Mouse (Mus musculus) ES-Bruce4 (cell line): ENCODE results near the gene Ckb. TPM values are rescaled to one million over a fixed set of nuclear protein-coding genes. Genes with fewer than 3 reads are reported as not detected.
"Not testable (repeated sequence)": the region's sequence is repeated elsewhere in the genome, so short reads cannot be mapped to it uniquely, and the experiment has no call there.

Source experiments
- H3K27ac ChIP-seq: 2 replicates; pipeline ENCODE4 v1.5.1; 2012; ENCODE audit warnings: low read length, inconsistent platforms; ENCODE audit not compliant: insufficient read depth
- H3K27me3 ChIP-seq: 2 replicates; pipeline ENCODE4 v1.6.1; 2012; ENCODE audit warnings: mild to moderate bottlenecking, low read length, inconsistent platforms; ENCODE audit not compliant: control insufficient read depth, poor library complexity, insufficient read depth, severe bottlenecking
- H3K36me3 ChIP-seq: 2 replicates; pipeline ENCODE4 v1.6.1; 2012; ENCODE audit warnings: inconsistent platforms, mild to moderate bottlenecking, low read length, moderate library complexity; ENCODE audit not compliant: control insufficient read depth, poor library complexity, insufficient read depth, severe bottlenecking
- H3K4me1 ChIP-seq: one replicate; pipeline ENCODE4 v1.8.1; 2011; ENCODE audit warnings: low read length; ENCODE audit not compliant: control insufficient read depth, insufficient read depth
- H3K4me3 ChIP-seq: 2 replicates; pipeline ENCODE4 v1.5.1; 2011; ENCODE audit warnings: low read depth, mild to moderate bottlenecking, low read length
- H3K9ac ChIP-seq: 2 replicates; pipeline ENCODE4 v1.6.1; 2012; ENCODE audit warnings: low read depth, mild to moderate bottlenecking, inconsistent platforms; ENCODE audit not compliant: poor library complexity, severe bottlenecking
- H3K9me3 ChIP-seq: replicated peaks from 2 replicates; pipeline ENCODE4 v1.6.1; 2012; ENCODE audit warnings: mild to moderate bottlenecking, low read length, inconsistent platforms; ENCODE audit not compliant: control insufficient read depth, poor library complexity, insufficient read depth, severe bottlenecking
- CTCF ChIP-seq: IDR thresholded peaks from one replicate; pipeline ENCODE4 v1.8.1; 2011; ENCODE audit warnings: low read depth, low read length
- EP300 ChIP-seq: IDR thresholded peaks from 2 replicates; pipeline ENCODE4 v1.6.1; 2011; ENCODE audit warnings: low read depth, low read length; ENCODE audit not compliant: insufficient read depth
- POLR2A ChIP-seq: IDR thresholded peaks from one replicate; pipeline ENCODE4 v1.8.1; 2011; ENCODE audit warnings: low read length; ENCODE audit not compliant: insufficient read depth
- polyA plus RNA-seq: library from polyadenylated mRNA; stranded (reverse); fragments of >200 nt; gene quantifications from 2 replicates; pipeline ENCODE4 v1.2.4, GENCODE M21; 2011; ENCODE audit warnings: low read depth; ENCODE audit not compliant: missing spikeins, insufficient read depth, insufficient read length

The Ckb gene
- 140 and 147 TPM in 2 replicates for polyA plus RNA-seq

- TF ChIP-seq CTCF (no peak), EP300 (0 out of 2 replicates have a peak, but pooled peaks have one; percentile 33), POLR2A (peak; percentile 91)
Observed at GRCm38 (mm10) chr12:111672176-111672575, at the start of gene Ckb. Gene Ckb, minus strand, starts transcription at chr12:111672338.

DNA sequence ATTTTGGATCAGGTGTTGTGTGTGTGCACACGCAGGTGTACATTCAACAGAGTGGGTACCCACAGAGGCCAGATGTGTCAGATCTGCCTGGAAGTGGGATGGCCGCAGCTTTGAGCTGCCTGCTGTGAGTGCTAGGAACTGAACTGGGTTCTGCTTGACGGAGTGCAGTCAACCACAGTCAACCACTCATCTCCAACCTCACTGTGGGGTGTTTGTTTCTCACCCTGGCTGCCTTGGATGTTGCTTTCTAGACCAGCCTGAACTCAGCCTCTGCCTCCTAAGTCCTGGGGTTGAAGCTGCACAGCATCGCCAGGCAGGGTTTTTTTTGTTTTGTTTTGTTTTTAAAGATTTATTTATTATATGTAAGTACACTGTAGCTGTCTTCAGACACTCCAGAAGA is 48.1 kb upstream of the Ckb start:
- H3K9me3 ChIP-seq: no peaks in the 10 kb centered on the region
- H3K4me3 ChIP-seq: no peak overlapping the region
- peaks cover 2% of the 10 kb centered on the region for H3K4me1 ChIP-seq
- H3K36me3 ChIP-seq: no peaks in the 10 kb centered on the region
- no peaks in the 10 kb centered on the region for H3K27me3 ChIP-seq
- H3K27ac ChIP-seq: no peak overlapping the region
- TF ChIP-seq EP300 (no peak), CTCF (no peak), POLR2A (no peak)
- H3K9ac ChIP-seq: no peak overlapping the region

More at GRCm38 (mm10) chr12:111672176-111672575, at the start of gene Ckb:
- H3K9me3 ChIP-seq: no peaks in the 10 kb centered on the region
- H3K27ac ChIP-seq: no peak within 1 kb of the TSS
- no peaks in the 10 kb centered on the region for H3K27me3 ChIP-seq
- H3K9ac ChIP-seq: peak within 1 kb of the TSS; percentile 64
- H3K36me3 ChIP-seq: no peaks in the 10 kb centered on the region
- peaks cover 4% of the 10 kb centered on the region for H3K4me1 ChIP-seq
- H3K4me3 ChIP-seq: peak within 1 kb of the TSS; percentile 68

GRCm38 (mm10) chr12:111718656-111719055 is 46.5 kb upstream of the Ckb start:
- TF ChIP-seq POLR2A (no peak), CTCF (no peak), EP300 (no peak)
- peaks cover 2% of the 10 kb centered on the region for H3K4me1 ChIP-seq
- no peak overlapping the region for H3K27ac ChIP-seq
- H3K9me3 ChIP-seq: no peaks in the 10 kb centered on the region
- H3K4me3 ChIP-seq: no peak overlapping the region
- H3K9ac ChIP-seq: no peak overlapping the region
- no peaks in the 10 kb centered on the region for H3K36me3 ChIP-seq
- no peaks in the 10 kb centered on the region for H3K27me3 ChIP-seq

DNA sequence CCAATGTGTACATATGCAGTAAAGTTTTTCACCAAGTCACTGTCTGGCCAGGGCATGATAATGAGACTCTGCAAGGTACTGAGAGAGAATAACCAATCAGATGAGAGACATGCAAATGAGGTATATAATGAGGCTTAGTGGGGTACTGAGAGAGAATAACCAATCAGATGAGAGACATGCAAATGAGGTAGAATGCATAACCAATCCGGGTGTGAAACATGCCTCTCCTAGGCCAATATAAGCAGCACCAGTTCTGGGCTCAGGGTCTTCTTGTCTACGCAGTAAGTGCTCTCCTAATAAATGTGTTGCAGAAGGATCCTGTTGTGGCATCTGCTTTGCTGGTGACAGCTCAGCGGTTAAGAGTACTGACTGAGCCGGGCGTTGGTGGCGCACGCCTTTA is 44.4 kb upstream of the Ckb start:
- no peak overlapping the region for H3K4me3 ChIP-seq
- no peaks in the 10 kb centered on the region for H3K36me3 ChIP-seq
- no peaks in the 10 kb centered on the region for H3K9me3 ChIP-seq
- H3K9ac ChIP-seq: no peak overlapping the region
- TF ChIP-seq POLR2A (no peak), CTCF (no peak), EP300 (no peak)
- no peak overlapping the region for H3K27ac ChIP-seq
- H3K27me3 ChIP-seq: no peaks in the 10 kb centered on the region
- peaks cover 2% of the 10 kb centered on the region for H3K4me1 ChIP-seq

- peak overlapping the region; percentile 79 for H3K9ac ChIP-seq
Observed at GRCm38 (mm10) chr12:111713880-111714279, 41.7 kb upstream of the Ckb start.

DNA sequence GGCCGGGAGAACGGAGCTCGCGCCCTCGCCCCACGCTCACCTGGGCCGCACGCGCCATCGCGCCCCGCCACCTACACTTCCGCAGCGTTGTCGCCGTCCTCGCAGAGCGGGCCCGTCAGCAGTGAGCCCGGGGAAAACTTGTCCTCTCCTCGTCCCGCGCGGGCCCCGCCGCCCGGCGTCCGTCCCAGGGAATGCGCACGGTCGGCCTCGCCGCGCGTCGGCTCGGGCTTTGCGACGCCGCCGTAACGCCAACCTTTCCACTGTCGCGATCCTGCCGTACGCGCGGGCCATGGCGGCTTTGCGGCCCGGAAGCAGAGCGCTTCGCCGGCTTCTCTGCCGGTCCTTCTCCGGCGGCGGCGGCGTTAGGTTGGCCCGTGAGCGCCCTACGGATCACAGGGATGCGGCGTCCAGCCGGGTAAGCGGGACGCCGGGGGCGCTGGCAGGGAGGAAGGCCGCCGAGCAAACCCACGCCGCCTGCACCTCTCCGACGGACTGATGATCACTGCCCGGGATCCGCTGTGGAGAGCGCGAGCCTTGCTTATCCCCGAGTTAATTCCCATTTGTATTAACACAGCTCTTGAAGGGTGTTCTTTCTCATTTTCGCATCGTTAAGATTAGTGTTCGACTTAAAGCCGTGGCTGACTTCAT is 41.0 kb upstream of the Ckb start, which contains the start of the genes Bag5 and Apopt1:
TSS of gene Bag5 (minus strand) at position 254 of the 648 bp plus-strand sequence.
TSS of gene Apopt1 (plus strand) at position 258 of the 648 bp plus-strand sequence.
- Histone ChIP-seq H3K9ac (peak within 1 kb of the TSS; percentile 79), H3K27ac (no peak within 1 kb of the TSS), H3K9me3 (no peaks in the 10 kb centered on the region), H3K36me3 (peaks cover 14% of the 10 kb centered on the region), H3K27me3 (no peaks in the 10 kb centered on the region), H3K4me1 (no peaks in the 10 kb centered on the region), H3K4me3 (peak within 1 kb of the TSS; percentile 78)
- TF ChIP-seq POLR2A (peak; percentile 41), EP300 (no peak)

More at GRCm38 (mm10) chr12:111713880-111714279, 41.7 kb upstream of the Ckb start:
- Histone ChIP-seq H3K4me3 (peak overlapping the region; percentile 49), H3K36me3 (peaks cover 13% of the 10 kb centered on the region)
- H3K9me3 ChIP-seq, H3K27me3 ChIP-seq, H3K4me1 ChIP-seq, H3K27ac ChIP-seq: not testable (repeated sequence)
